Mouse (Mus musculus): ENCODE results near the gene Ptprh. TPM values are rescaled to one million over a fixed set of nuclear protein-coding genes. Genes with fewer than 3 reads are reported as not detected.
"Not testable (repeated sequence)": the region's sequence is repeated elsewhere in the genome, so short reads cannot be mapped to it uniquely, and the experiment has no call there.

Ptprh gene
- total RNA-seq, 2 experiments from 2014 or later, result not detected

GRCm38 (mm10) chr7:4562660-4563059 is 41.2 kb downstream of the Ptprh start:
- Histone ChIP-seq H3K27ac (no peak overlapping the region), H3K4me3 (no peak overlapping the region)
- no peak for DNase-seq
- intact Hi-C loops (cut with DNase I), result no loop called here
- TF ChIP-seq CTCF (IDR thresholded peaks at IDR 0.05), result no peak

- no peak for TF ChIP-seq CTCF (IDR thresholded peaks at IDR 0.05)
- Histone ChIP-seq H3K4me3 (no peak overlapping the region), H3K27ac (no peak overlapping the region)
- no peak for DNase-seq
- intact Hi-C loops (cut with DNase I), result loop anchor here (2.0 to 5.0 kb wide), 3 partner anchors 250 to 505 kb away; partner anchors contain the start of gene U2af2
These were observed 46.7 kb downstream of the Ptprh start for GRCm38 (mm10) chr7:4557167-4557560.

GRCm38 (mm10) chr7:4556256-4557166 is 47.3 kb downstream of the Ptprh start:
- peak; percentile 91 for TF ChIP-seq CTCF (IDR thresholded peaks at IDR 0.05)
- intact Hi-C loops (cut with DNase I), result loop anchor here (2.0 to 5.0 kb wide), 3 partner anchors 250 to 506 kb away; partner anchors contain the start of gene U2af2

GRCm38 (mm10) chr7:4547221-4547641 is 56.6 kb downstream of the Ptprh start, which contains the start of gene Syt5:
Gene Syt5 (minus strand): TSS chr7:4547541.
- TF ChIP-seq CTCF (IDR thresholded peaks at IDR 0.05), result no peak
- H3K4me3 ChIP-seq, result peak within 1 kb of the TSS; percentile 38
- H3K27ac ChIP-seq, result no peak within 1 kb of the TSS
- no peak for DNase-seq
- intact Hi-C loops (cut with DNase I), result no loop called here

More at GRCm38 (mm10) chr7:4556256-4557166, 47.3 kb downstream of the Ptprh start:
- H3K4me3 ChIP-seq, result no peak overlapping the region
- peak; percentile 72 for DNase-seq
- no peak overlapping the region for H3K27ac ChIP-seq

- H3K4me3 ChIP-seq, result no peak overlapping the region
- intact Hi-C loops (cut with DNase I), result no loop called here
- H3K27ac ChIP-seq, result no peak overlapping the region
- peak; percentile 48 for DNase-seq
- TF ChIP-seq CTCF (IDR thresholded peaks at IDR 0.05), result no peak
These were observed 57.2 kb downstream of the Ptprh start for GRCm38 (mm10) chr7:4546591-4547131.

GRCm38 (mm10) chr7:4546050-4546449 is 57.8 kb downstream of the Ptprh start:
- no peak overlapping the region for H3K4me3 ChIP-seq
- intact Hi-C loops (cut with DNase I), result no loop called here
- TF ChIP-seq CTCF (IDR thresholded peaks at IDR 0.05), result no peak
- no peak overlapping the region for H3K27ac ChIP-seq
- DNase-seq, result no peak

- no peak for TF ChIP-seq CTCF (IDR thresholded peaks at IDR 0.05)
- H3K4me3 ChIP-seq, result 0 out of 2 replicates have a peak overlapping the region, but pooled peaks have one; percentile 17
- no peak for DNase-seq
- no peak overlapping the region for H3K27ac ChIP-seq
- intact Hi-C loops (cut with DNase I), result no loop called here
These were observed 61.8 kb downstream of the Ptprh start for GRCm38 (mm10) chr7:4542013-4542412.

GRCm38 (mm10) chr7:4541344-4541743 is 62.5 kb downstream of the Ptprh start:
- DNase-seq, result no peak
- intact Hi-C loops (cut with DNase I), result no loop called here
- Histone ChIP-seq H3K4me3 (no peak overlapping the region), H3K27ac (no peak overlapping the region)
- TF ChIP-seq CTCF (IDR thresholded peaks at IDR 0.05), result no peak

- TF ChIP-seq CTCF (IDR thresholded peaks at IDR 0.05), result no peak
- Histone ChIP-seq H3K27ac (no peak overlapping the region), H3K4me3 (no peak overlapping the region)
- intact Hi-C loops (cut with DNase I), result no loop called here
- no peak for DNase-seq
These were observed 64.8 kb downstream of the Ptprh start for GRCm38 (mm10) chr7:4539019-4539418.

GRCm38 (mm10) chr7:4537181-4537580 is 66.7 kb downstream of the Ptprh start:
- no peak overlapping the region for H3K27ac ChIP-seq
- H3K4me3 ChIP-seq, result no peak overlapping the region
- intact Hi-C loops (cut with DNase I), result no loop called here
- no peak for DNase-seq
- TF ChIP-seq CTCF (IDR thresholded peaks at IDR 0.05), result no peak

- no peak for TF ChIP-seq CTCF (IDR thresholded peaks at IDR 0.05)
- intact Hi-C loops (cut with DNase I), result no loop called here
- DNase-seq, result no peak
- no peak overlapping the region for H3K4me3 ChIP-seq
- no peak overlapping the region for H3K27ac ChIP-seq
These were observed 67.5 kb downstream of the Ptprh start for GRCm38 (mm10) chr7:4536369-4536768.

GRCm38 (mm10) chr7:4532005-4532729 is 71.7 kb downstream of the Ptprh start, which contains the start of gene Dnaaf3:
Gene Dnaaf3 (minus strand): TSS chr7:4532453.
- peak; percentile 81 for DNase-seq
- Histone ChIP-seq H3K27ac (no peak within 1 kb of the TSS), H3K4me3 (peak within 1 kb of the TSS; percentile 69)
- TF ChIP-seq CTCF (IDR thresholded peaks at IDR 0.05), result no peak
- intact Hi-C loops (cut with DNase I), result no loop called here

GRCm38 (mm10) chr7:4530166-4530565 is 73.7 kb downstream of the Ptprh start:
- H3K27ac ChIP-seq; DNase-seq; intact Hi-C loops (cut with DNase I); H3K4me3 ChIP-seq: not testable (repeated sequence)
